Mouse (Mus musculus): Measurements from ENCODE around the gene Aplnr. TPM values are rescaled to one million over a fixed set of nuclear protein-coding genes. Genes with fewer than 3 reads are reported as not detected.

The Aplnr gene
- polyA plus RNA-seq, 1 experiment from 2014 or later = 19.7 TPM

DNA sequence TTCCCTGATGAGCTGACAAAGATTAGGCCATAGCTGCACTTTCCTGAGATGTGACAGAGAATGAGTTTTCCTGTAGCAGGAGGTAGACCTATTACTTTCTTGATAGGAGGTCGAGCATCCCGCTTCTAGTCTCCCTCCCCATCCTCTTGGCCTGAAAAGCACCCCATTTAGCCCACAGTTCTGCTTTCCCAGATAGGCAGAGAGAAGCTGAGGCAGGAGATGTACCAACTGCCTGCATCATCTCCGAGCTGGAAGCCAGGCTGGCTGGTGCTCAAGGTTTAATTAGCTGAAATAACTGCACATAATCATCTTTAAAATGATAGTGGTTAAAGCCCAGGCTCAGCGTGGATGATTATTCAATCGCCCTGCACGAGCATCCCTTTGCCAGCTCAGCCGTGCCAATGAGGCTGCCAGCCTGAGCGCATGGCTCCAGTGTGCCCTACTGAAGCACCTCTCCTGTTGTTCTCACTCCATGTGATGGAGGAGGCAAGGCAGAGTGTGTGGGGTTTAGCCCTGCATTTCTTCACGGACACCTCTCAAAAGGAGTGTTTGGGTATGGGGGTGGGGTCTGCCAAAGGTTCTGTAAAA is 25.6 kb upstream of the Aplnr start:
- H3K9me3 ChIP-seq = no peaks in the 10 kb centered on the region
- no peak overlapping the region for H3K4me2 ChIP-seq (replicated peaks)
- peak overlapping the region; percentile 62 for H3K27ac ChIP-seq (replicated peaks)
- WGBS = 58% methylated on average over 9 of the region's 9 CpGs
- H3K27me3 ChIP-seq = no peaks in the 10 kb centered on the region
- H3K4me3 ChIP-seq = no peak overlapping the region
- ATAC-seq (replicated peaks) = peak; percentile 85
- H3K9ac ChIP-seq (replicated peaks) = no peak overlapping the region
- no peaks in the 10 kb centered on the region for H3K36me3 ChIP-seq
- H3K4me1 ChIP-seq = no peaks in the 10 kb centered on the region

DNA sequence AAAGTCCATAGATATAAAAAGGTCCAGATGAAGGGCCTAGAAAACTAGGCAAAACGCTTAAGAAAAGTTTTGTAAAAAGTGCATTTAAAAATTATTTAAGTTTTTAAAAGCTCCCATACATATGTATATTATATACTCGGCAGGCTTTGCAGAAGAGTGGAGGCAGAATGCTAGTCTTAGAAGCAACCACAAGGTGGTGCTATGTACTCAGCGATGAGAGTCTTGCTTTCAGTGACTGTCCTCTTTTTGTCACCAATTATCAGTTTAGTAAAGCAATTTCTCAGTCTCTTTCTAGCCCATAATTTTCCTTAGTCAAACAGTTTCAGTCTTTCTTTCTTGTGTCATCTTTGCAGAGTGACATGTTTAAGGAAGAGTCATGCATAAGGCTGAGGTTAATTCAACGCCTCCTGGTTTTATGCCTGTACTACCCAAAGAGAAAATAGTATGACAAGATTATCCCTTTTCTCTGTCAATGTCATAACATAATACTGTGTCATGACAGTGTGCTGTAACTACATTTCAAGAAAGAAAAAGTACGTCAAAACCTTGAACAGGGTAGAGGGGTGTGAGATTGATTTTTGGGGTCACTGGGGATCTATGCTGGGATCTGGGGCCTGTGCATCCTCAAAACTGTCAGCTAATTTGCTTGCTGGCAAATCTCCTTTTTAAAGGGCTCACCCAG is 12.7 kb upstream of the Aplnr start:
- no peaks in the 10 kb centered on the region for H3K36me3 ChIP-seq
- no peaks in the 10 kb centered on the region for H3K9me3 ChIP-seq
- no peak overlapping the region for H3K9ac ChIP-seq (replicated peaks)
- ATAC-seq (replicated peaks) = peak; percentile 75
- WGBS = 34% methylated on average over 5 of the region's 5 CpGs
- H3K4me1 ChIP-seq = no peaks in the 10 kb centered on the region
- no peaks in the 10 kb centered on the region for H3K27me3 ChIP-seq
- H3K4me2 ChIP-seq (replicated peaks) = no peak overlapping the region
- no peak overlapping the region for H3K27ac ChIP-seq (replicated peaks)
- no peak overlapping the region for H3K4me3 ChIP-seq

DNA sequence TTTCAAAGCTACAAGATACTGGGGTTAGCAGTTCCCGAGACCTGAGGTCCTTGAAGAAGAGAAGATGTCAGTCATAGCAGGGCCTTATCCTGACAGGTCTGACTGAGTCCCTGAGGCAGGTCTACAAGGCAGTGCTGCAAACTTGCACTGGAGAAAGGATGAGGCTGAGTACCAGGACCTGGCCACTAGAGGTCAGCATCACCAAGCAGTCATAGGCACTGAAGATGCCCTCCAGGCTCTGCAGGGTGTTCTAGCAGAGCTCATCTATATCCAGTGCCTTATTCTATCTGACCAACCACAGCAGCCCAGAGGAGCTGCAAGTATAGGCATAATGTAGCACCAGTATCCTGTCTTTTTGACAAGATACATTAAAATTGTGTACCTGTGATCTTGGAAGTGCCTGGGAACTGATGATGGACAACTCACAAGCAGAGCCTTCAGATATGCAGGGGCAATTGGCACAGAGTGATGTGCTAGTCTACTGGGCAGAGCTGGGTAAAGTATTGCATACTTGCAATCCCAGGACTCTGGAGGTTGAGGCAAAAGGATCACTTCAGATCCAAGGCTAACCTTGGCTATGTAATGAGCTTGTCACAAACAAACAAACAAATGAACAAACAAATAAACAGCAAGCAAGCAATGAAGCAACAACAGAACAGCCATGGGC is 12.0 kb upstream of the Aplnr start:
- 23% methylated on average over 1 of the region's 1 CpGs for WGBS
- no peak overlapping the region for H3K4me2 ChIP-seq (replicated peaks)
- no peaks in the 10 kb centered on the region for H3K9me3 ChIP-seq
- no peaks in the 10 kb centered on the region for H3K27me3 ChIP-seq
- H3K9ac ChIP-seq (replicated peaks) = no peak overlapping the region
- H3K36me3 ChIP-seq = no peaks in the 10 kb centered on the region
- H3K27ac ChIP-seq (replicated peaks) = no peak overlapping the region
- no peak overlapping the region for H3K4me3 ChIP-seq
- peak; percentile 94 for ATAC-seq (replicated peaks)
- no peaks in the 10 kb centered on the region for H3K4me1 ChIP-seq

DNA sequence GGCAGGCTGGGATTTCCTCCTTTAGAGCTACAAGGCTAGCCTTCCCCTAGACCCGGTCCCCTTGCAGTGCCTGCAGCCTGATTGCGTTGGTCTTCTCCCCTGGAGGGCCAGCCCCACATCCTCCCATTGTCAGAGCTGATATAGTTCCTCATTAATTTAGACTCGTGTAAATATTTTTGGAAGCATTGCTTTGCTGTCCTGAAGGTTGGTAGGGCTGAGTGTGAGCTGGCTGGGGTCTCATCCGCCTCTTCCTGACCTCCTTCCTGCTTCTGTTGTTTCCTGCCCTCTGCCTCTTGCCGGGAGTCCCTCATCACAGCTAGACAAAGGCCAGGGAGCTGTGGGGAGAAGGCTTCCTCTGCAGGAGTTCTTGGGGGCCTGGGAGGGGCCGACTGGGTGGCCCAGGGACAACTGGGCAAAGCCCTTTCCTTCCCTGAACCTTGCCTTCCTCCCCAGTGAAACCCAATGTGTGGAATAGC is 6.5 kb upstream of the Aplnr start:
- H3K4me1 ChIP-seq = no peaks in the 10 kb centered on the region
- no peak overlapping the region for H3K9ac ChIP-seq (replicated peaks)
- ATAC-seq (replicated peaks) = no peak
- H3K27ac ChIP-seq (replicated peaks) = no peak overlapping the region
- H3K9me3 ChIP-seq = no peaks in the 10 kb centered on the region
- 42% methylated on average over 6 of the region's 6 CpGs for WGBS
- H3K27me3 ChIP-seq = no peaks in the 10 kb centered on the region
- H3K4me3 ChIP-seq = no peak overlapping the region
- no peak overlapping the region for H3K4me2 ChIP-seq (replicated peaks)
- no peaks in the 10 kb centered on the region for H3K36me3 ChIP-seq

DNA sequence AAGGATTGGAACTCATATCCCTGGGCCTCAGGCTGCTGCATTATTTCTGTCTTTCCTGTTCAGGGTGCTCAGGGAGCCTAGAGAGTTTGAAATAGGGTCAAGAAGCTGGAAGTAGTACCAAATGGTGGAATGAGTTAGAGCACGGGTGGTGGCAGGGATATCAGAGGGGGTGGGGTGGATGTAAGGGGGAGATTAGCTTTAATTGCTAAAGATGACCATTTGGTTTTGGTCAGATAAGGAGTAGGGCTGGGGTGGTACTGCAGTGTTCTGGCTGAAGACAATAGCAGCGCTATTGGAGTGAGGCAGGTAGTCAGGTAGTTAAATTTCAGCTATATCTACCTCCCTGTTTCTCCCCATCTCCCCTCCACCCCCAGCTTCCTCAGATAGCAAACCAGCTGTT is 4.8 kb upstream of the Aplnr start:
- no peak for ATAC-seq (replicated peaks)
- 25% methylated on average over 2 of the region's 2 CpGs for WGBS
- no peak overlapping the region for H3K9ac ChIP-seq (replicated peaks)

DNA sequence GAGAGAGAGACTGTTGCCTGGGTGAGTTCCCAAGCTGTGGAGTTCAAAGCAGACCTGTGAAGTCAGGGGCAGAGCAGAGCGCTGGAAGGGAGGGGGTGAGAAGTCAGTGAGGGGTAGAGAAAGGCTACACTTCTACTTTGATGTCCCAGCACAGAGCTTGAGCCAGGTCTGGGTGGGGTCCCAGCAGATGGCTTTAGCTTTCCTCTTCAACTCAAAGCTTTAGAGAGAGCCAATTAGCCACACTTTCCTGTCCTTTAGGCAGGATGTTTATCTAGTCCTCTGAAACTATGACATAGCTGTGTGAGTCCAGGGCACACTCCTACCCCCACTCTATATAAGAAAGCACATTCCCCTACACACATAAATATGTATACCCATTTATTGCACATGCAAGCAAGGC is 4.3 kb upstream of the Aplnr start:
- no peaks in the 10 kb centered on the region for H3K4me1 ChIP-seq
- no peaks in the 10 kb centered on the region for H3K36me3 ChIP-seq
- no peaks in the 10 kb centered on the region for H3K9me3 ChIP-seq
- no peak overlapping the region for H3K4me2 ChIP-seq (replicated peaks)
- no peaks in the 10 kb centered on the region for H3K27me3 ChIP-seq
- no peak overlapping the region for H3K27ac ChIP-seq (replicated peaks)
- H3K9ac ChIP-seq (replicated peaks) = no peak overlapping the region
- WGBS = 0% methylated on average over 1 of the region's 1 CpGs
- no peak overlapping the region for H3K4me3 ChIP-seq
- ATAC-seq (replicated peaks) = 0 out of 2 replicates have a peak, but pooled peaks have one; percentile 20

More for the DNA sequence above, 4.8 kb upstream of the Aplnr start:
- Histone ChIP-seq H3K27me3 (no peaks in the 10 kb centered on the region), H3K36me3 (no peaks in the 10 kb centered on the region), H3K27ac (replicated peaks) (no peak overlapping the region), H3K9me3 (no peaks in the 10 kb centered on the region), H3K4me3 (no peak overlapping the region), H3K4me2 (replicated peaks) (no peak overlapping the region), H3K4me1 (no peaks in the 10 kb centered on the region)

DNA sequence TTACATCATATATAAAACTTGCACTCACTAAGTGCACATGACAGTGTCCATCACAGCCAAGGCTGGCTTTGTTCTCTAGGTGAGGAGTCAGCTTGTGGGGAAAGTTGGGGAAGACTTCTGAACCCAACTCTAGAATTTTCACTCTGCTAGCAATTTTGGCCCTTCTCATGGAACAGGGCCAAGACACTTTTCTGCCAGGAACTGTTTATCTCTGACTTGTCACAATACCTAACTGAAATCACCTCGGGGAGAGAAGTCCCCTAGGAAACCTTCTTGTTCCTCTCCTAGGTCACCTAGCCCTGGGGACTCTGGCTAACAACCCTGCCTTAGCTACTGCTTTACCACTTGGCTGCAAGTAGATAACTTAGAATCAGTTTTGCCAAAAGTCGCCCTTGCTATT is 3.8 kb upstream of the Aplnr start:
- no peaks in the 10 kb centered on the region for H3K27me3 ChIP-seq
- no peaks in the 10 kb centered on the region for H3K9me3 ChIP-seq
- H3K27ac ChIP-seq (replicated peaks) = no peak overlapping the region
- H3K36me3 ChIP-seq = no peaks in the 10 kb centered on the region
- no peak overlapping the region for H3K4me3 ChIP-seq
- no peak for ATAC-seq (replicated peaks)
- no peak overlapping the region for H3K9ac ChIP-seq (replicated peaks)
- H3K4me1 ChIP-seq = no peaks in the 10 kb centered on the region
- H3K4me2 ChIP-seq (replicated peaks) = no peak overlapping the region
- WGBS = 63% methylated on average over 2 of the region's 2 CpGs

DNA sequence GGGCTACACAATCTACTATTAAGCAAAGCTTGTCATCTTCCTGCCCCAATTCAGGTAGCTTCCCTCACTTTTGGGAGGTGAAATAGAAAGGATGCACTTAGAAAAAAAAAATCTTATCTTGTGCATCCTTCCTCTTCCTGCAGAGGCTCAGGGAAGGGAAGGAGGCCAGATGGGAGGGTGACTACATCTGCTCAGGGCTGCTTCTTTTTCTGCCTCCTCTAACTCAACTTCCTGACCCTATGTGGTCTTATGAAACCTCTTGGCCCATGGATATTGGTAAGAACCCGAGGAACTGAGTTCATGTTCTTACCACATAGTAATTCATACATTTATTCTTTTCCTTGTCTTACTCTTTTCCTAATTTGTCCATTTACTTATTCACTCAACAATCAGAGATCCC is 926 bp upstream of the Aplnr start:
- ATAC-seq (replicated peaks) = no peak
- Histone ChIP-seq H3K9me3 (no peaks in the 10 kb centered on the region), H3K36me3 (no peaks in the 10 kb centered on the region), H3K4me2 (replicated peaks) (no peak overlapping the region), H3K27me3 (no peaks in the 10 kb centered on the region), H3K9ac (replicated peaks) (no peak overlapping the region), H3K4me3 (no peak overlapping the region), H3K27ac (replicated peaks) (no peak overlapping the region), H3K4me1 (no peaks in the 10 kb centered on the region)
- 66% methylated on average over 1 of the region's 1 CpGs for WGBS

DNA sequence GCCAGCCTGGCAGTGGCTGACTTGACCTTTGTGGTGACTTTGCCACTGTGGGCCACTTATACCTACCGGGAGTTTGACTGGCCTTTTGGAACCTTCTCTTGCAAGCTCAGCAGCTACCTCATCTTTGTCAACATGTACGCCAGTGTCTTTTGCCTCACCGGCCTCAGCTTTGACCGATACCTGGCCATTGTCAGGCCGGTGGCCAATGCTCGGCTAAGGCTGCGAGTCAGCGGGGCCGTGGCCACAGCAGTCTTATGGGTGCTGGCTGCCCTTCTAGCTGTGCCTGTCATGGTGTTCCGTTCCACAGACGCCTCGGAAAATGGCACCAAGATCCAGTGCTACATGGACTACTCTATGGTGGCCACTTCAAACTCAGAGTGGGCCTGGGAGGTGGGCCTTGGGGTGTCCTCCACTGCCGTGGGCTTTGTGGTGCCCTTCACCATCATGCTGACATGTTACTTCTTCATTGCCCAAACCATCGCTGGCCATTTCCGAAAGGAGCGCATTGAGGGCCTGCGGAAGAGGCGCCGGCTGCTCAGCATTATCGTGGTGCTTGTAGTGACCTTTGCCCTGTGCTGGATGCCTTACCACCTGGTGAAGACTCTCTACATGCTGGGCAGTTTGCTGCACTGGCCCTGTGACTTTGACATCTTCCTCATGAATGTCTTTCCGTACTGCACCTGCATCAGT is 951 bp downstream of the Aplnr start:
- no peak overlapping the region for H3K9ac ChIP-seq (replicated peaks)
- no peaks in the 10 kb centered on the region for H3K27me3 ChIP-seq
- WGBS = 94% methylated on average over 21 of the region's 21 CpGs
- H3K4me3 ChIP-seq = no peak overlapping the region
- H3K9me3 ChIP-seq = no peaks in the 10 kb centered on the region
- no peak; the same call in 1 of the 2 replicates for ATAC-seq (replicated peaks)
- H3K36me3 ChIP-seq = no peaks in the 10 kb centered on the region
- no peak overlapping the region for H3K4me2 ChIP-seq (replicated peaks)
- no peak overlapping the region for H3K27ac ChIP-seq (replicated peaks)
- no peaks in the 10 kb centered on the region for H3K4me1 ChIP-seq

DNA sequence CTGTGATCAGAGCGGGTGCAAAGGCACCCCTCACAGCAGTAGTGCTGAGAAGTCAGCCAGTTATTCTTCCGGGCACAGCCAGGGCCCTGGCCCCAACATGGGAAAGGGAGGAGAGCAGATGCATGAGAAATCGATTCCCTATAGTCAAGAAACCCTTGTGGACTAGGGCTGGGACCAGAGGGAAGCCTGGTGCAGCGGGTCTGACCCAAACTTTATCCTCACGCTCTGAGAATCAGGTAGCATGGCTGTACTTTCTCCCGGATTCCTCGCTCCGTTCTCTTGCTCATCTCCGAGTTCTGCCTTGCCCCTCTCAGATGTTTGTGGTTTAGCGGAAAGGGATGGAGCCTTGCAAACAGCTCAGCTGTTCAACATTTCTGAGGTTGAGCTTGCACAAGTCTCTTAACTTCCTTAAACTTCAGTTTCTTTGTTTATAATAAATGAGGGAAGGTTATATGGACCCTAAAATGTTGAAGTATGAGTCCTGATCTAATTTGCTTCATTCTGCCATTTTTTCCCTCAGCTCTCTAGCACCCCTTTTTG is 1.6 kb downstream of the Aplnr start:
- Histone ChIP-seq H3K4me3 (no peak overlapping the region), H3K4me1 (no peaks in the 10 kb centered on the region), H3K27ac (replicated peaks) (no peak overlapping the region), H3K4me2 (replicated peaks) (no peak overlapping the region), H3K9ac (replicated peaks) (no peak overlapping the region), H3K27me3 (no peaks in the 10 kb centered on the region), H3K36me3 (no peaks in the 10 kb centered on the region), H3K9me3 (no peaks in the 10 kb centered on the region)
- ATAC-seq (replicated peaks) = no peak
- 76% methylated on average over 10 of the region's 10 CpGs for WGBS

DNA sequence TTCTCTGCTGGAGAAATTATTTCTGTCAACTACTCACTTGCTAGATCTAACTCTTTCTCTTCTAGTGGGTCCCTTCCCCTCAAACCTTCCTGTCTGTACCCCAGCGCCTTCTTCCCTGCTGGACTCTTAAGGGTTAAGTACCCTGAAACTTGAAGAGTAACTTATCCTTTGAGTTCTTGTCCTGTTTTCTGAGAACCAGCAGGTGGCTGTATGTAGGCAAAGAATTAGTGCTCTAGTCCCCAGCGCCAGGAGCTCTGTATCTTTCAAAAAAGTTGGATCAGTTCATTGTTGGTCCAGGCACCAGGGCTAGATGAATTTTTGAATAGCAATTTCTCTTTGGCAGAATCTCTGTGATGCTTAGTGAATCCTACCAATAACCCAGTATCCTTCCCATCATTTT is 2.1 kb downstream of the Aplnr start:
- 31% methylated on average over 2 of the region's 2 CpGs for WGBS
- no peaks in the 10 kb centered on the region for H3K4me1 ChIP-seq

DNA sequence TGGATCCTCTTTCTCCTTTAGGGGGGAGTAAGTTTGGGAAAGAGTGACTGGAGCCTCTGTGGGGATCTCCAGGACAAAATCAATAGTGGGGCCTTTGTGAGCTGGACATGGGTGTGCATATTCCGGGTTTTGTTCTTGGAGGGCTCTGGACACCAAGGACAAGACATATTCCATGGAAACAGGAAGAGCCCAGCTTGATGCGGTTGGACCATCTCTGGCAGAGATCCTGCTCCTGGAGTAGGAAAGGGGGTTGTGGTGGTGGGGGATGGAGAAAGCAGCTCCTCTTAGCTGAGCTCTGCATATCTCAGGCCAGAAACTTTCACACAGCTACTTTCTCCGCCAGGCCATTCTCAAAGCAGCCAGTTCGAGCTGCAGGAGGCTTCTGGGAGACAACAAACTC is 3.4 kb downstream of the Aplnr start:
- Histone ChIP-seq H3K4me2 (replicated peaks) (no peak overlapping the region), H3K9ac (replicated peaks) (no peak overlapping the region), H3K27me3 (no peaks in the 10 kb centered on the region), H3K4me1 (no peaks in the 10 kb centered on the region), H3K9me3 (no peaks in the 10 kb centered on the region), H3K36me3 (no peaks in the 10 kb centered on the region), H3K27ac (replicated peaks) (no peak overlapping the region), H3K4me3 (no peak overlapping the region)
- WGBS = 72% methylated on average over 4 of the region's 4 CpGs
- ATAC-seq (replicated peaks) = no peak

More for the DNA sequence above, 2.1 kb downstream of the Aplnr start:
- Histone ChIP-seq H3K4me3 (no peak overlapping the region), H3K36me3 (no peaks in the 10 kb centered on the region), H3K27me3 (no peaks in the 10 kb centered on the region), H3K27ac (replicated peaks) (no peak overlapping the region), H3K9me3 (no peaks in the 10 kb centered on the region), H3K9ac (replicated peaks) (no peak overlapping the region), H3K4me2 (replicated peaks) (no peak overlapping the region)
- ATAC-seq (replicated peaks) = no peak

Measured in forebrain, embryonic 15.5 days (tissue).